Mouse (Mus musculus) bone marrow, adult 2 months (tissue): ENCODE data around the gene Zdhhc24. TPM values are rescaled to one million over a fixed set of nuclear protein-coding genes. Genes with fewer than 3 reads are reported as not detected.
A peak's percentile ranks its signal among the peaks of the same experiment; 100 is the strongest.

Experiments
- H3K27ac ChIP-seq: fragments of 200-500 bp; 2 replicates; pipeline ENCODE4 v1.5.1; 2012; ENCODE audit warnings: low read depth, mild to moderate bottlenecking, control low read depth, inconsistent platforms, low read length; ENCODE audit not compliant: control insufficient read depth, poor library complexity, insufficient read depth
- H3K4me1 ChIP-seq: fragments of 200-500 bp; 2 replicates; pipeline ENCODE4 v1.6.1; 2011; ENCODE audit warnings: low read length; ENCODE audit not compliant: control insufficient read depth, insufficient read depth
- H3K4me3 ChIP-seq: fragments of 200-500 bp; replicated peaks from 2 replicates; pipeline ENCODE3; 2011; ENCODE audit warnings: mild to moderate bottlenecking, low read depth, low read length, control low read depth; ENCODE audit not compliant: control insufficient read depth
- CTCF ChIP-seq: fragments of 200-500 bp; IDR thresholded peaks from 2 replicates; pipeline ENCODE4 v1.5.1; 2011; ENCODE audit warnings: low read length, control low read depth; ENCODE audit not compliant: control insufficient read depth, insufficient read depth
- POLR2A ChIP-seq: fragments of 200-500 bp; IDR thresholded peaks from 2 replicates; pipeline ENCODE4 v1.6.1; 2011; ENCODE audit warnings: low read depth, mild to moderate bottlenecking, control low read depth, low read length, borderline replicate concordance; ENCODE audit not compliant: control insufficient read depth
- WGBS: fragments of 180-500 bp; shearing (Covaris S2); methylation state at CpG from one replicate; pipeline ENCODE4 v1.1.7; 2018; 5-methylcytosine and 5-hydroxymethylcytosine counted together
- polyA plus RNA-seq: library from polyadenylated mRNA; stranded (reverse); fragments of >200 nt; gene quantifications from 2 replicates; pipeline ENCODE4 v1.2.4, GENCODE M21; 2011; ENCODE audit warnings: low replicate concordance; ENCODE audit not compliant: missing spikeins, insufficient read depth, insufficient read length

Zdhhc24 gene
- 6.3 and 11.0 TPM in 2 replicates for polyA plus RNA-seq

DNA sequence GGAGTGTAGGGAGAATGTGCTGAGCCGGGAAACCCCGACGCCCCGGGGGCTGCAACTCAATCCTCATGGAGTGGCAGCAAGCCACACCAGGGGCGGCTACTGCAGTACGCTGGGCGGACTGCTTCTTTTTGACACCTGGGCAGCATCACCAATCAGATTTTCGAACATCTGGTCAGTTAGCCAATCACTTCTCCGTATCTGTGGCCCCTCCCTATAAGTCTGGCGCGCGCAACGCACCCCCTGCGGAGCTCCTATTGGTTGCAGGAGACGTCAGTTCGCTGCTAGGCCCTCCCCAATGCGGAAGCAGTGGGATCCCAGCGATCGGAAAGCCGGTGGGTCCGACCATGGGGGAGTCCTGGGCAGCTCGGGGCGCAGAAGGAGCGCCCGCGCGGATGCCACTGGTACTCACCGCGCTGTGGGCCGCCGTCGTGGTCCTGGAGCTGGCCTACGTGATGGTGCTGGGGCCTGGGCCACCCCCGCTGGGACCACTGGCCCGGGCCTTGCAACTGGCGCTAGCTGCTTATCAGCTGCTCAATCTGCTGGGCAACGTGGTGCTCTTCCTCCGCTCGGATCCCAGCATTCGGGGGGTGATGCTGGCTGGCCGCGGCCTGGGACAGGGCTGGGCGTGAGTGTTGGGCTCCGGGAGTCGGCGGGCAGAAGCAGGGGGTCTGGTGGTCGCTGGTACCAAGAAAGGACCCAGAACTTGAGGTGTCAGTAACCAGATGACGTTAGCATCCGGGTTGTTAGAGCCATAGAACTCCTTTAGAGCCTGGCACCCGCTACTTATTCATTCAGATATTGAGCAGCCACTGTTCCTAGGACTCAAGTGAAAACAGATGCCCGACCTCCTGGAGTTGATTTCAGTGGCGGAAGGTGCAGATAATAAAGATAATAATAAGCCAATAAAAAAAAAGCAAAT, at the start of gene Zdhhc24:
Gene Zdhhc24 (plus strand): TSS at position 264 of the 919 bp plus-strand sequence.
- Histone ChIP-seq H3K4me1 (peaks cover 1% of the 10 kb centered on the region; the same call in 1 of the 2 replicates), H3K27ac (peak within 1 kb of the TSS; percentile 62)
- WGBS = under 1% methylated on average over 52 of the region's 52 CpGs

GRCm38 (mm10) chr19:4829156-4829555, 49.3 kb upstream of the Zdhhc24 start:
- WGBS = 87% methylated on average over 7 of the region's 7 CpGs
- H3K4me1 ChIP-seq = no peaks in the 10 kb centered on the region
- no peak overlapping the region for H3K4me3 ChIP-seq
- no peak overlapping the region for H3K27ac ChIP-seq
- no peak for TF ChIP-seq CTCF
- no peak for TF ChIP-seq POLR2A

More for the DNA sequence above, at the start of gene Zdhhc24:
- H3K4me3 ChIP-seq = peak within 1 kb of the TSS; percentile 96
- TF ChIP-seq POLR2A (peak; percentile 78; the same call in 1 of the 2 replicates), CTCF (no peak)

DNA sequence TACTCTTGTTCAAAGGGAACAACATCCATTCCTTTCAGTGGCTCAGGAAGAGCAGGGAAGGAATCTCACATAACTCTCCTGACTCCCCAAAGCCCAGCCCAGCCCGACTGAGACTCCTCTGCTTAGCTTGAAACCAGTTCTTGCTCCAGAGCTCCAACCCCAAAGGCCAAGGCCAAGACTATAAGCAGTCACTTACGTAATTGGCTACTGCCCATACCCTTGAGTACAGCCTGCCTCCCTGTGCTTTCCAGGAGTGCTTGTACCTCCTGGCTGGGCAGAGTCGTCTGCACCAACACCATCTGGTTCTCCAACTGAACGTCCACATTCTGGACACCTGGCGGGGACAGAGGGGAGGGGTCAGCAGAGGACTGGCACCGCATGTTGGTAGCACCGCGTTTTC, 44.5 kb upstream of the Zdhhc24 start:
- H3K27ac ChIP-seq = no peak overlapping the region
- WGBS = 89% methylated on average over 8 of the region's 8 CpGs
- H3K4me3 ChIP-seq = no peak overlapping the region
- H3K4me1 ChIP-seq = peaks cover 1% of the 10 kb centered on the region; the same call in 1 of the 2 replicates
- TF ChIP-seq CTCF (no peak), POLR2A (no peak)

GRCm38 (mm10) chr19:4836096-4836495, 42.4 kb upstream of the Zdhhc24 start:
- TF ChIP-seq CTCF (no peak), POLR2A (no peak)
- Histone ChIP-seq H3K4me1 (peaks cover 1% of the 10 kb centered on the region; the same call in 1 of the 2 replicates), H3K27ac (no peak overlapping the region), H3K4me3 (no peak overlapping the region)
- WGBS = 84% methylated on average over 2 of the region's 2 CpGs

DNA sequence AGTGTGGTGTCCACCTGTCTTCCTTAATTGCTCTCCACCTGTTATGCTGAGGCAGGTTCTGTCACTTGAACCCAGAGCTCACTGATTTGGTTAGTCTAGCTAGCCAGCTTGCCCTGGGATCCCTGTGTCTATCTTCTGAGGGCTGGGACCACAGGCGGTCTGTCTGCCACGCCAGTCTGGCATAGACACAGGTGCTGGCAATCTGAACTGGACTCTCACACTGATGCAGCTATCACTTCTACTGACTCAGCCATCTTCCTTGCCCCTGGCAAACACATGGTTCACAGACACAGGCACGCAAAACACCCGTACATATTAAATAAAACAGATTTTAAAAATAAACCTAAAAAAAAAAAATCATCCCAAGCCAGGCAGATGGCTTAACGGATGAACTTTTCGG, 41.4 kb upstream of the Zdhhc24 start:
- 88% methylated on average over 6 of the region's 6 CpGs for WGBS
- no peak overlapping the region for H3K4me3 ChIP-seq
- no peak for TF ChIP-seq POLR2A
- no peak for TF ChIP-seq CTCF
- H3K4me1 ChIP-seq = peaks cover 1% of the 10 kb centered on the region; the same call in 1 of the 2 replicates
- no peak overlapping the region for H3K27ac ChIP-seq

DNA sequence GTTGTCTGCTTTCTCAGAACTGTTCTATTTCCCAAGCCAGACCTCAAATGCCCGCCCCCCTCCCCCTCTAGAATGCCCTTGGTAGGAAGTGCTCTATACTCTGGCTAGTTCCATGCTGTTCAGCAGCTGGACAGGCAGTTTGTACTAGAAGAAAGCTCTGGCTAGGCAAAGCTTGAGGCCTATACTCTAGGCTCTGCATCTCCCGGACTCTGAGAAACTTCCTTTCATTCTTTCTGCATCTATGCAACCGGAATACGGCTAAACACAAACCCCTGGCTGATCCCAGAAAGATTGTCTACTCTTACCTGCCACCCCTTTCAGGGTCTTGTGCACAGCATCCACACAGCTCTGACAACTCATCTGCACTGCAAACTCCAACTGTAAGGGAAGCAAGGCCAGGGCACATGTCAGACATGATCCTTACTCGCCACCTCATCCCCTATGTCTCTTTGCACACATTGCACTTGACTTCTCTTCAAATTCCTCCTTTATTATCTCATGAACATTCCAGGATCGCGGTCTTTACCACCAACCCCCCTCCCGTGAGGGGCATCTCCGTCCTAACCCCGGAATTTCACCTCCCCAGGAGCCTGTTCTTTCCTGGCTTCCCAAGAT, 39.8 kb upstream of the Zdhhc24 start:
- TF ChIP-seq POLR2A (no peak), CTCF (no peak)
- WGBS = 20% methylated on average over 10 of the region's 10 CpGs
- H3K4me1 ChIP-seq = peaks cover 1% of the 10 kb centered on the region; the same call in 1 of the 2 replicates
- peak overlapping the region; percentile 71 for H3K4me3 ChIP-seq
- H3K27ac ChIP-seq = no peak overlapping the region

GRCm38 (mm10) chr19:4839149-4839548, 39.3 kb upstream of the Zdhhc24 start, which contains the start of the genes Ccs and Ccdc87:
TSS of gene Ccs (minus strand) at chr19:4839332.
TSS of gene Ccdc87 (plus strand) at chr19:4839366.
- TF ChIP-seq POLR2A = peak; percentile 66
- peak; percentile 22; the same call in 1 of the 2 replicates for TF ChIP-seq CTCF
- Histone ChIP-seq H3K4me3 (peak within 1 kb of the TSS; percentile 71), H3K27ac (no peak within 1 kb of the TSS), H3K4me1 (peaks cover 1% of the 10 kb centered on the region; the same call in 1 of the 2 replicates)
- WGBS = under 1% methylated on average over 25 of the region's 25 CpGs

DNA sequence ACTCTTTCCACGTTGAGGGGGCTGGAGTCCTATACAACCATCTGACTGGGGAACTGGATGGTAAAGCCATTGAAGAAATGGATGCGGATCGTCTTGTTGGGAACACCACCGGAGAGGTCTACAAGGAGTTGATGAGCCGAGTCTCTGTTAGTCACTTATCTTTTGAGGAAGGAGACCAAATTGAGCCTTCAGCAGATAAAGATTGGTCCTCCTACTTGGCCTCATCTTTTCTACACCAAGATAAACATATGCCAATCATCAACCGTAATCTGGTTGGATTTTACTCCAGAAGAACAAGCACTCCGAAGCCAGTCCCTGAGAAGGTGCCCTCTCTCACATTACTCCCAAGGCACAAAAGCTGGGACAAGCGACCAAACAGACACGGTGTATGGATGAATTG, 37.6 kb upstream of the Zdhhc24 start:
- 69% methylated on average over 9 of the region's 9 CpGs for WGBS
- Histone ChIP-seq H3K4me1 (peaks cover 1% of the 10 kb centered on the region; the same call in 1 of the 2 replicates), H3K4me3 (no peak overlapping the region), H3K27ac (no peak overlapping the region)
- TF ChIP-seq CTCF = no peak
- TF ChIP-seq POLR2A = no peak
